Mouse (Mus musculus): ENCODE measurements around the gene Iqsec3.

GRCm38 (mm10) chr6:121363061-121363460 lies 110.4 kb downstream of the Iqsec3 start:
- no peak for TF ChIP-seq CTCF (IDR thresholded peaks at IDR 0.05; ENCODE audit: extremely low read depth, insufficient read depth, low read length)
- no peak for TF ChIP-seq POLR2A (IDR thresholded peaks at IDR 0.05; ENCODE audit: extremely low read depth, insufficient read depth, low read length)

Measured in cortical plate, adult 2 months (tissue).